Mouse (Mus musculus) ES-E14 (cell line): Measurements from ENCODE around the gene Ankrd6. TPM values are rescaled to one million over a fixed set of nuclear protein-coding genes. Genes with fewer than 3 reads are reported as not detected.

Experiments used
- DNase-seq: peaks from one replicate; pipeline ENCODE4 v3.0.0-alpha.2; 2013; ENCODE audit warnings: low read depth, low spot score
- H3K27ac ChIP-seq: 2 replicates; pipeline ENCODE4 v1.5.1; 2012; ENCODE audit warnings: low read depth, mild to moderate bottlenecking, low read length, moderate library complexity, mixed read lengths; ENCODE audit not compliant: poor library complexity, insufficient read depth, severe bottlenecking
- H3K36me3 ChIP-seq: 2 replicates; pipeline ENCODE4 v1.6.1; 2012; ENCODE audit warnings: mild to moderate bottlenecking, low read length, moderate library complexity, mixed read lengths; ENCODE audit not compliant: control insufficient read depth, poor library complexity, insufficient read depth, severe bottlenecking
- H3K4me1 ChIP-seq, 2 experiments: fragments of 150-350 bp in 1 of 2; sonication (generic) in 1 of 2; 2 replicates each; pipeline ENCODE4 v1.6.1; 2012; ENCODE audit warnings: low read length in 2 of 2, mild to moderate bottlenecking in 1 of 2, mixed read lengths in 1 of 2; ENCODE audit not compliant: control insufficient read depth in 2 of 2, insufficient read depth in 2 of 2, poor library complexity in 1 of 2
- H3K4me3 ChIP-seq, 2 experiments: fragments of 150-350 bp in 1 of 2; sonication (generic) in 1 of 2; 2 replicates each; pipeline ENCODE4 v1.5.1; 2012; ENCODE audit warnings: low read length in 2 of 2, low read depth in 1 of 2, mild to moderate bottlenecking in 1 of 2, mixed read lengths in 1 of 2; ENCODE audit not compliant: insufficient read depth in 1 of 2, poor library complexity in 1 of 2, severe bottlenecking in 1 of 2
- H3K9ac ChIP-seq: 2 replicates; pipeline ENCODE4 v1.6.1; 2012; ENCODE audit warnings: low read depth, mild to moderate bottlenecking, low read length, mixed read lengths; ENCODE audit not compliant: poor library complexity, insufficient read depth, severe bottlenecking
- H3K9me3 ChIP-seq: fragments of 150-350 bp; sonication (generic); 2 replicates; pipeline ENCODE4 v1.6.1; 2012; ENCODE audit warnings: low read depth, mild to moderate bottlenecking, low read length; ENCODE audit not compliant: control insufficient read depth, insufficient read depth
- CHD2 ChIP-seq: IDR thresholded peaks from 2 replicates; pipeline ENCODE4 v1.6.1; 2014; ENCODE audit warnings: mild to moderate bottlenecking, low read depth, low read length, inconsistent platforms
- HCFC1 ChIP-seq: IDR thresholded peaks from 2 replicates; pipeline ENCODE4 v1.6.1; 2012; ENCODE audit warnings: low read length, inconsistent platforms, borderline replicate concordance; ENCODE audit not compliant: insufficient read depth
- MAFK ChIP-seq: IDR thresholded peaks from 2 replicates; pipeline ENCODE4 v1.6.1; 2014; ENCODE audit warnings: mild to moderate bottlenecking, low read depth, low read length, inconsistent platforms; ENCODE audit not compliant: insufficient read depth
- ZC3H11A ChIP-seq: IDR thresholded peaks from 2 replicates; pipeline ENCODE4 v1.6.1; 2012; ENCODE audit warnings: low read depth, mild to moderate bottlenecking, inconsistent platforms, low read length, borderline replicate concordance
- ZNF384 ChIP-seq: IDR thresholded peaks from 2 replicates; pipeline ENCODE4 v1.6.1; 2012; ENCODE audit warnings: low read depth, low read length, inconsistent platforms
- in situ Hi-C, 2 experiments: fragments of 600-800 bp; cut with MboI; formaldehyde crosslinking; loops; one replicate each; pipeline ENCODE4 v1.15.1; 2025; ENCODE audit warnings: low sequenced_read_pairs in 2 of 2, inconsistent platforms in 1 of 2; ENCODE audit not compliant: unreplicated experiment in 2 of 2
- total RNA-seq: library from RNA; depleted of rRNA; stranded (reverse); fragments of 300-350 nt; gene quantifications from 2 replicates; pipeline ENCODE4 v1.2.3, GENCODE M21; 2012

The Ankrd6 gene
- total RNA-seq, 1 experiment: 7.8 TPM

GRCm38 (mm10) chr4:32799966-32800576, 150.6 kb downstream of the Ankrd6 start, which contains the start of gene Lyrm2:
Lyrm2 (plus strand) TSS chr4:32800253.
- no peaks in the 10 kb centered on the region for H3K4me1 ChIP-seq
- in situ Hi-C loops: loop anchor here in 1 of 2 experiments (25.0 kb wide), 1 partner anchor 112 kb away; no protein-coding TSS in a partner anchor
- H3K36me3 ChIP-seq: no peaks in the 10 kb centered on the region
- peak within 1 kb of the TSS; percentile 73 to 93 for H3K4me3 ChIP-seq
- peak; percentile 74; the same call in 1 of the 2 replicates for TF ChIP-seq HCFC1
- 0 out of 2 replicates have a peak, but pooled peaks have one; percentile 40 for TF ChIP-seq CHD2
- no peak for TF ChIP-seq ZC3H11A
- no peak for TF ChIP-seq ZNF384
- TF ChIP-seq MAFK: no peak
- H3K27ac ChIP-seq: peak within 1 kb of the TSS; percentile 74
- H3K9me3 ChIP-seq: no peaks in the 10 kb centered on the region
- peak within 1 kb of the TSS; percentile 73 for H3K9ac ChIP-seq
- peak; percentile 63 for DNase-seq

- Histone ChIP-seq H3K9ac (no peak overlapping the region), H3K4me1 (no peaks in the 10 kb centered on the region), H3K36me3 (no peaks in the 10 kb centered on the region), H3K27ac (no peak overlapping the region), H3K9me3 (no peaks in the 10 kb centered on the region), H3K4me3 (peak overlapping the region in 1 of 2 experiments; percentile 93; a peak in 1 of 4 replicates)
- no peak for DNase-seq
- in situ Hi-C loops: no loop called here
- no peak for TF ChIP-seq CHD2
- no peak for TF ChIP-seq HCFC1
- no peak for TF ChIP-seq MAFK
- no peak for TF ChIP-seq ZC3H11A
- TF ChIP-seq ZNF384: no peak
Observed at GRCm38 (mm10) chr4:32798976-32799375, 151.7 kb downstream of the Ankrd6 start.

GRCm38 (mm10) chr4:32789020-32789419, 161.6 kb downstream of the Ankrd6 start:
- TF ChIP-seq ZC3H11A (no peak), CHD2 (no peak), MAFK (no peak), ZNF384 (no peak), HCFC1 (no peak)

GRCm38 (mm10) chr4:32787110-32787509, 163.5 kb downstream of the Ankrd6 start:
- no peak overlapping the region for H3K27ac ChIP-seq
- peaks cover 2% of the 10 kb centered on the region; the same call in 1 of the 2 replicates for H3K9me3 ChIP-seq
- TF ChIP-seq CHD2: no peak
- TF ChIP-seq HCFC1: no peak
- no peak for TF ChIP-seq ZC3H11A
- TF ChIP-seq ZNF384: no peak
- TF ChIP-seq MAFK: no peak
- H3K36me3 ChIP-seq: no peaks in the 10 kb centered on the region
- in situ Hi-C loops: no loop called here
- H3K4me3 ChIP-seq: no peak overlapping the region
- H3K4me1 ChIP-seq: no peaks in the 10 kb centered on the region
- DNase-seq: no peak
- no peak overlapping the region for H3K9ac ChIP-seq

More at GRCm38 (mm10) chr4:32789020-32789419, 161.6 kb downstream of the Ankrd6 start:
- in situ Hi-C loops: no loop called here
- no peak for DNase-seq
- Histone ChIP-seq H3K27ac (no peak overlapping the region), H3K4me3 (no peak overlapping the region), H3K36me3 (no peaks in the 10 kb centered on the region), H3K4me1 (no peaks in the 10 kb centered on the region), H3K9me3 (peaks cover 2% of the 10 kb centered on the region; the same call in 1 of the 2 replicates), H3K9ac (no peak overlapping the region)
